Mouse (Mus musculus) liver, adult 2 months (tissue): Measurements from ENCODE around the gene Cep63.

ENCODE experiments used
- CTCF ChIP-seq: fragments of 200-500 bp; IDR thresholded peaks from 2 replicates; pipeline ENCODE4 v1.5.1; 2011; ENCODE audit warnings: low read depth, low read length, control low read depth
- POLR2A ChIP-seq: fragments of 200-500 bp; IDR thresholded peaks from 2 replicates; pipeline ENCODE4 v1.6.1; 2011; ENCODE audit warnings: low read length, control low read depth; ENCODE audit not compliant: insufficient read depth; ENCODE audit errors: extremely low read depth

DNA sequence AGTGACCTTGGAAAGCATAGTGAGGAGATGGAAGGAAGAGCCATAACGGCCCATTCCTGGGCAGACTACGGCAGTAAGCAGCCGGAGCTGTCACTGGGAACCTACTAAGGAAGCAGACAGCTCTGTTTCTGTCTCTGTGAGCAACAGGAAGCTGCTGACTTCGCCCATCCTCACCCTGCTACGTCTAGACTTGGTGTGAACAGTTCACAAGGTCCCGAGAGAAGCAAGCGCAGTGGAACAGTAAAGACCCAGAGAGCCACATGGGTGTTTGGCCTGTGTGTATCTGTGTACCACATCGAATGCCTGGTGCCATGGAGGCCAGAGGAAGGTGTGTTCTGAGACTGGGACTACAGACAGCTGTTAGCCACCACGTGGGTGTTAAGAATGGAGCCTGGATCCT, 10.1 kb downstream of the Cep63 start:
- TF ChIP-seq CTCF: no peak
- TF ChIP-seq POLR2A: no peak
